Mouse (Mus musculus) mesoderm, embryonic 11.5 days (tissue): ENCODE measurements around the gene Mrpl52.

Experiments used
- DNase-seq: peaks from one replicate; pipeline ENCODE4 v3.0.0-alpha.2; 2012; ENCODE audit warnings: low read depth, low spot score

The Mrpl52 gene

DNA sequence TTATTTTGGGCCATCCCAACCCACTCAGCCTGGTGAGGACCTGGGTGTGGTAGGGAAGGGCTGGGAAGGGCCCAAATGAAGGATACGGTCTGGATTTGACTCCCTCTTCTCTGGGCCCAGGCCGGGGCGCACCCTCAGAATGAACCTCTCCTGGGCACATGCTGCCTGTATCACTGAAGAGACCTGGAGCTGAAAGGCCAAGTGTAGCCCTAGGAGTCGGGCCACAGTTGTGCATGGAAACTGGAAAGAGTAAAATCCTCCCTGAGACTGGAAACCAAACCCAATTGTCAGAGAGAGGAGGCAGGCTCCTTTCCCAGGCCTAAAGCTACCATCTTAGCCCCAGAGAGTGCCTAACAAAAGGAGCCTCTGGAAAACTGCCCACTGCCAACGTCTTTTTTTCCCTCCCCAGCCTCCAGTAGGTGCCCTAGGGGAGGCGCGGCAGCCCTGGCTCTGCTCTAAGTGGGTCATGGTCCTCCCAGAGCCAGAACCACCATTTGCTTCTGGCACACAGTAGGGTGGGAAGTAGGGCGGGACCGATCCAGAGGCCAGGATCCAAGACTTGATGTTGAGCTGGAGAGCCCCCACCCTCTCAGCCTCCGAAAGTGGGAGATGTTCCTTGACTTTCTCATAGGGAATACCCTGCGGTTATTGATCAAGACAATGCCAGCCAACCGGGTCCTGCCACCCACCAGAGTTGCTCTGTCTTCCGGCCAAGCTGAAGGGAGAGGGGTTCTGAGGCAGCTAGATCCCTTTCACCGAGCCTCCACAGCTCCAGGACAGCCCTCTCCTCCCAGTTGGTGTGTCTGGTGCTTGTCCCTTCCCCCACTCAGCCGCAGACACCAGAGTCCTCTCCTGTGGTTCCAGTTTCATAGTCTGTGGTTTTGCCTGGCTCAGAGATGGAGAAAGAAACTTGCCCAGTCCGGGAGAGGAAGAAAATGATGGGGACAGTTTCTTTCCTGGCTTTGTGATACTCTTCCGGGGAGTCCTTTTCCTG lies 6.4 kb downstream of the Mrpl52 start:
- DNase-seq, result no peak

DNA sequence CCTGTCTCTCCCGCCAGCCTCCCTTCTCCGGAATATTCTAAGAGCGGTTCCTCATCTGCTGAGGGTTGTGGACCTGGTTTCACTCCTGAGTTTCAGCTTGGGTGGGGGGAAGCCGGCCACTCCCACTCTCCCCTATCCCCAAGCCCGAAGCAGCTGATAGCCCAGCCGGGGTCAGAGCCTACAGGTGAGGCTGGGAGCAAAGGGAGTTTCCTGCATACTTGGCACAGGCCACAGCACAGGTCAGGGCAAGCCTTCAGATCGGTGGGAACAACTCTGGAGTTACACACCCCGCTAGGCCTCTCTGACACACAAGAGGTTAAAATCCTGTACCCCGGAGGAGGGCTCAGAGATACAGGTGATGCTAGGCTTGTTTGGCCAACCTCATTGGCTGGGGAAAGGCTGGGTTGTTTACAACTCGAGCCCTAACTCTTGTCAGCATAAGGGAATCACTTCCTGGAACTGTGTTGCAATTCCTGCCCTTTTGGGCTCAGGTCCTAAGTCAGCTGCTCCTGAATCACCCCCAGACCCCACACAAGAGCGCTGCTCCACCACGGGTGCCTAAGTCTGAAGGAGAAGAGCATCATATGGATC lies 7.3 kb downstream of the Mrpl52 start:
- no peak for DNase-seq

GRCm38 (mm10) chr14:54435194-54435918 lies 8.6 kb downstream of the Mrpl52 start:
- no peak for DNase-seq

DNA sequence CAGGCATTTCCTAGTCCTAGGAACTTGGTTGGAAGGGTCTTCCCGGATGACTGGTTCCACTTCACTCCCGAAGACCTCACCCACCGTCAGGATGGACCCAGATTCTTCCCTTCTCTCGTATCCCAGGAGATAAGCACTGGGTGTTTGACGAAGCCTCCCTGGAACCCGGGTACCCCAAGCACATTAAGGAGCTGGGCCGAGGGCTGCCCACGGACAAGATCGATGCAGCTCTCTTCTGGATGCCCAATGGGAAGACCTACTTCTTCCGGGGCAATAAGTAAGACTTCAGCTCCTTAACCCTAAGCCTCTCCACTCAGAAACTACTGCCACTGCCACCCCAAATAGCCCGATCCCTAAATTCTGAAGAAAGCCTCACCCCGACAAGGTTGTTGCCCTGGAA lies 12.4 kb downstream of the Mrpl52 start:
- DNase-seq, result no peak

- DNase-seq, result no peak
Observed at GRCm38 (mm10) chr14:54439610-54440009, 12.9 kb downstream of the Mrpl52 start.

DNA sequence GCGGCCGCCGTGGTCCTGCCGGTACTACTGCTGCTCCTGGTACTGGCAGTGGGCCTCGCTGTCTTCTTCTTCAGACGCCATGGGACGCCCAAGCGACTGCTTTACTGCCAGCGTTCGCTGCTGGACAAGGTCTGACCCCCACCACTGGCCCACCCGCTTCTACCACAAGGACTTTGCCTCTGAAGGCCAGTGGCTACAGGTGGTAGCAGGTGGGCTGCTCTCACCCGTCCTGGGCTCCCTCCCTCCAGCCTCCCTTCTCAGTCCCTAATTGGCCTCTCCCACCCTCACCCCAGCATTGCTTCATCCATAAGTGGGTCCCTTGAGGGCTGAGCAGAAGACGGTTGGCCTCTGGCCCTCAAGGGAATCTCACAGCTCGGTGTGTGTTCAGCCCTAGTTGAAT lies 13.8 kb downstream of the Mrpl52 start:
- no peak for DNase-seq

DNA sequence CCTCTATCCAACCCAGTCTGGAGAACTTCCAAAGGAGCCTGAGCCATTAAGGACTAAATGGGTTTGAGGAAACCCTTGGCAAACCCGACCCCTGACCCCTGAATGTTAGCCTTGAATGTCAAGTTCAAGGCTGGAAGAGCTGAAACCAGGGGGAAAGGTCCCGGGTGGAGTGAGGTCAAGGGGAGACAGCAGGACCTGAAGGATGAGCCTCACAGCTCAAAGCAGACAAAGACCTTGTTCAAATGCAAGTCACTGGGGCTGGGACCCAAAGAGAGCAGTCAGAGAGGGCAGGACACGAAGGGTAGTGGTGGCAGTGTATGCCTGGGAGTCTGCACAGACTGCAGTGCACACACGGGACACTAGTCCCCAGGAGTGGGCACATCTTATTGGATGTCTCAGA lies 14.7 kb downstream of the Mrpl52 start:
- DNase-seq, result no peak

- no peak for DNase-seq
Observed at GRCm38 (mm10) chr14:54442548-54442947, 15.8 kb downstream of the Mrpl52 start.

GRCm38 (mm10) chr14:54443196-54443595 lies 16.5 kb downstream of the Mrpl52 start:
- DNase-seq, result no peak

- no peak for DNase-seq
Observed at GRCm38 (mm10) chr14:54443712-54444618, 17.3 kb downstream of the Mrpl52 start.

- DNase-seq, result no peak
Observed at GRCm38 (mm10) chr14:54445476-54445875, 18.8 kb downstream of the Mrpl52 start.

- no peak for DNase-seq
Observed at GRCm38 (mm10) chr14:54453566-54453965, 26.9 kb downstream of the Mrpl52 start.

DNA sequence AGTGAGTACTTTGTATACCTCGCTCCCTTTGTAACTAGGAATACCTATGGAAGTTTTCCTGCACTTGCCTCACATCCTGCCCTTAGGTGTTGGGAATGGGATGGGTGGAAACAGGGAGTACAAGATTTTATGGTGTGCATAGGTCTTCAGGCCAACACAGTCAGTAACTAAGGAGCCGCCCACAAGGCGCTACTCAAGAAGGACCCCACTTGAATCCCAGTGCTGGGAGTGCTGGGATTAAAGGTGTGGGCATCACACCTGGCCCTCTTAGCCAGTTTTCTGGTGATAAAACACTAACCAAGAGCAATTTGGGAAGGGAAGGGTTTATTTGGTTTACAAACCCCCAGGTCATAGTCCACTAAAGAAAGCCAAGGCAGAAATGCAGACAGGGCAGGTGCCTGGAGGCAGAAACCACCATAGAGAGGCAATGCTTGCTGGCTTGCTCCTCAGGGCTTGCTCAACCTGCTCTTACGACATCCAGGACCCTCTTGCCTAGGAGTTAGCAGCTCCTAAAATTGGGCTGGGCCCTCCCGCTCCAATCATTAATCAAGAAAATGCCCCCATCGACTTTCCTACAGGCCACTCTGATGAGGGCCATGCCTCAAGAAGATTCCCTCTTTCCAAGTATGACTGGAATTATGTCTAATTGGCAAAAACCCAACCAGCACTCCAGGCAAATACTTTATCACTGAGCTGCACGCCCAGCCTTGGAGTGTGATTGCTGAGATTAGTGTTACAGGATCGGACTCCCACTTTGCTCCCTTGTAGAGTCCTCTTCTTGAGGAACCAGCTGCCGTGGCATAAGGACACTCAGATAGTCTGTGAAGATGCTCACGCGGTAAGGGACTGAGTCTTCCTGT lies 28.2 kb downstream of the Mrpl52 start:
- no peak for DNase-seq

- DNase-seq, result no peak
Observed at GRCm38 (mm10) chr14:54457907-54458569, 31.3 kb downstream of the Mrpl52 start.

DNA sequence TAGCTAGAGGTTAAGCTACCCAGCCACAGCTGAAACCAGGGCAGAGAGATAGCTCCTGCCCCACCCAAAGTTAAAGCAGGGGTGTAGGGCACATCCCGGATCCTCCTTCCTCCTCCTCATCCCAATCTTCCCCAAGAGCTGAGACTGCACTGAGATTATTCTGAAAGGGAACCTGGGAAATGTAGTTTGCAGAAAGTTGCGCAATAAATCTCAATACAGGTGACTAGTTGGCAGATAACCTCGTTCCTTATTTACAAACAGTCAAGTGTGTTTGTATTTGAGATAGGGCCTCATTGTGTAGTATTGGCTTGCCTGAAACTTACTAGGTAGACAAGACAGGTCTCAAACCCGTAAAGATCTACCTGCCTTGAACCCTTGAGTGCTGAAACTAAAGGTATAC lies 35.4 kb downstream of the Mrpl52 start:
- DNase-seq, result no peak

DNA sequence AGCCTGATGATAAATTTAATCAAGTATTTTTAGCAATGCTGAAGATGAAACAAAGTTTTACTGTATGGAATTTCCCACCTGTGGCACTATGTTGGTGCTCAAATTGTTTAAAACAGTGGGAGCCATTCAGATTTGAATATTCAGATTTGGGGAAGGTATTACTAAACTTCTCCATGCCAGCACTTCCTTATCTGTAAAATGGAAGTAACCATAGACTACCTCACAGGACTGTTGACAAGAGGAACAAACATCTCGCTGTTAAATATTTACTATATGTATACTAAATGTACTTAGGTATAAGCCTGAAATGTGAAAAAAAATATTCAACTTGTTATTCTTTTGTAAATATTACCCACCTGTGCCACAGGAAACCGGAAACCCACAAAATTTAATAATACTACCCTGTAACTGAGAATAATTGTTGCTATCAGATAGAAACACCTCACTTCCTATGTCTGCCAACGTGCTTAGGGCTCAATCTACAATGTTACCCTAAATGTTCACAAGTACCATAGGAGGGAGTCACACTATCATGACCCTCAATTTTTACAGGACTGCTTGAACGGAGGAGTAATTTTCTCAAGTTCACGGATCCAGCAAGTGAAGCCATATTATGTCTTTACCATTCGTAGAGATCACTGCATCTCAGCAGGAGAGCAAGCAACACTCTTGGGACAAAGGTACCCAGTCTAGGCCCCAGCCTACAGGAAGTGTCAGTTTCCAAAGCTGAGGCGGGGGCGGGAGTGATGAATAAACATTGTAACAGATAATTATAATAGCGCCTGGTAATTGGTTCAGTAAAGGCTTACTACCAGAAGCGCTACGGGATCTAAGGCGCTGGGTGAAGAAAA lies 36.6 kb downstream of the Mrpl52 start:
- no peak for DNase-seq

- DNase-seq, result peak; percentile 88
Observed at GRCm38 (mm10) chr14:54463959-54464292, 37.2 kb downstream of the Mrpl52 start, which contains the start of gene Lrp10. Lrp10 (plus strand) TSS chr14:54464137.

DNA sequence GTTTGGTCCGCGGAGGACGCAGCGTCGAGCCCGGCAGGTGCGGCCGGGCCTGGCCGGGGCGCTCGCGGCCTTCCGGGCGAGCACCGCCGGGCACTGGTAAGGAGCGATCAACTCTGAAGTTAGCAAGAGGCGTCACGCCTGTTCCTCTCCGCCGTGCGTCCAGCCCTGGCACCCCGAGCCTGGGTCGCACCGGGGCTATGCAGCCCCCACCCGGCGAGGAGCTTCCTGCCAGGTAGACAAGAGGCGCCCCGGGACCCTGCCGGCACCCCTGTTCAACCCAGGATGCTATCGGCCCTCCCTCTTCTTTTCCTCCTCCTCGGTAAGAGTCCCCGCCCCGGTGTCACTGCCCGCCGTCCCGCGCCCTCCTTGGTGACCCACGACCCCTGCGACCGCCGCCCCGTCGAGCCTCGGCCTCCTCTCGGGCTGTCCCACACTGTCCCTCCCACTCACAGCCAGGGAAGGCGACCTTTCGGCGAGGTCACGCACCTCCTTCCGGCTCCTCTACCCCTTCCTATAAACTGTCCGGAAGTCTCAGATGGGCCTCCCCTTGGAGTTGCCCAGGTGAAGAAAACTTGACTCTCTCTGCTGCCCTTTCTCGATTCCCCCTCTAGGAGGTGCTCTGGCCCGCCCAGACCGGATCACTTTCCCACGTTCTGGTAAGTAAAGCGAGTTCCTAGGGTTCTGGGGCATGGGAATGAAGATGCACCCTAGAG lies 37.7 kb downstream of the Mrpl52 start:
- peak; percentile 81 for DNase-seq
